Mouse (Mus musculus) kidney, postnatal 0 days (tissue): Measurements from ENCODE around the gene Ankrd34a. TPM values are rescaled to one million over a fixed set of nuclear protein-coding genes. Genes with fewer than 3 reads are reported as not detected.

ENCODE experiments used
- ATAC-seq: fragments of 200-750 bp; cut with Nextera tagmentation; replicated peaks from 2 replicates; pipeline ENCODE4 v1.8.0; 2017; ENCODE audit warnings: low read depth, moderate number of reproducible peaks, moderate TSS enrichment, moderate library complexity; ENCODE audit not compliant: low FRiP score
- DNase-seq: peaks from one replicate; pipeline ENCODE4 v3.0.0-alpha.2; 2016; ENCODE audit warnings: low spot score
- H3K27ac ChIP-seq: fragments of 300-500 bp; sonication (generic); 2 replicates; pipeline ENCODE4 v1.5.1; 2014; ENCODE audit warnings: mild to moderate bottlenecking
- H3K27me3 ChIP-seq: fragments of 300-500 bp; sonication (generic); 2 replicates; pipeline ENCODE4 v1.6.1; 2014; ENCODE audit warnings: low read length, mixed read lengths; ENCODE audit not compliant: insufficient read depth
- H3K36me3 ChIP-seq: fragments of 300-500 bp; sonication (generic); 2 replicates; pipeline ENCODE4 v1.6.1; 2014; ENCODE audit warnings: low read length, mixed read lengths; ENCODE audit not compliant: insufficient read depth
- H3K4me1 ChIP-seq: fragments of 300-500 bp; sonication (generic); replicated peaks from 2 replicates; pipeline ENCODE4 v1.6.1; 2014; ENCODE audit warnings: antibody characterized with exemption, low read length, mixed read lengths; ENCODE audit not compliant: insufficient read depth
- H3K4me2 ChIP-seq: fragments of 300-500 bp; sonication (generic); 2 replicates; pipeline ENCODE4 v1.6.1; 2014; ENCODE audit warnings: mild to moderate bottlenecking, low read length, moderate library complexity, mixed read lengths
- H3K4me3 ChIP-seq: fragments of 300-500 bp; sonication (generic); replicated peaks from 2 replicates; pipeline ENCODE4 v1.5.1; 2014; ENCODE audit warnings: low read depth, low read length
- H3K9ac ChIP-seq: fragments of 300-500 bp; sonication (generic); 2 replicates; pipeline ENCODE4 v1.6.1; 2014; ENCODE audit warnings: low read depth, low read length
- H3K9me3 ChIP-seq: fragments of 300-500 bp; sonication (generic); replicated peaks from 2 replicates; pipeline ENCODE4 v1.6.1; 2016; ENCODE audit warnings: low read length, inconsistent platforms, mixed read lengths
- CTCF ChIP-seq: IDR thresholded peaks from 2 replicates; pipeline ENCODE4 v1.5.1; 2016; ENCODE audit warnings: antibody characterized with exemption, low read depth, mild to moderate bottlenecking, moderate library complexity
- WGBS: fragments of 180-500 bp; shearing (Covaris S2); extraction: QIAGEN DNeasy Blood & Tissue Kit; methylation state at CpG from one replicate; pipeline ENCODE4 v1.1.7; 2014; 5-methylcytosine and 5-hydroxymethylcytosine counted together
- polyA plus RNA-seq: library from polyadenylated mRNA; unstranded; fragments of >200 nt; fragmentation: Nextera tagmentation; extraction: Ambion mirVana; gene quantifications from 2 replicates; pipeline ENCODE4 v1.2.1, GENCODE M21; 2015

Ankrd34a gene
- polyA plus RNA-seq, 1 experiment from 2014 or later: 1.2 TPM

DNA sequence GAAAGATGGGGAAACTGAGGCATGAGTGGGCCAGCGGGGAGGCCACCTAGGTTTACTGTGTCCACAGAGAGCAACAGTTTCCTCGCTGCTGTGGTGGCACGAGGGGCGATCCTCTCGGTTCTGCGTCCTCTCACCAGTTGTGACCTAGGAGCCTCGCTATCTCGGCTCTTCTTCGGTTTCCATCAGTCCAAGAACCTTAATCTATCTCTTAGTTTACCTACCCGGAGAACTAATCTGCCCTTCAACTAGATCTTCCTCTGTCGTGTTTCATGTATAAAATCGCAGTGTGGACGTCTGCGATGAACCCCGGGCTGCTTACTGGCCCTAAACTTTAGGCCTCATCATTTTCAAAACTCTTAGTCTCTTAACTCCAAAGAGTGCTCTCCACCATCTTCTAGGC is 39.5 kb downstream of the Ankrd34a start:
- Histone ChIP-seq H3K27me3 (no peaks in the 10 kb centered on the region), H3K9me3 (no peaks in the 10 kb centered on the region), H3K4me1 (peaks cover 7% of the 10 kb centered on the region), H3K9ac (peak overlapping the region; percentile 93), H3K4me2 (peak overlapping the region; percentile 88), H3K4me3 (peak overlapping the region; percentile 85), H3K36me3 (peaks cover 17% of the 10 kb centered on the region), H3K27ac (peak overlapping the region; percentile 85)
- 7% methylated on average over 15 of the region's 15 CpGs for WGBS
- no peak for TF ChIP-seq CTCF
- DNase-seq: peak; percentile 6
- ATAC-seq: no peak; the same call in 1 of the 2 replicates

- H3K4me3 ChIP-seq: peak overlapping the region; percentile 85
- H3K36me3 ChIP-seq: peaks cover 17% of the 10 kb centered on the region
- ATAC-seq (no peak), DNase-seq (no peak)
- H3K27me3 ChIP-seq: no peaks in the 10 kb centered on the region
- H3K27ac ChIP-seq: no peak overlapping the region
- H3K4me1 ChIP-seq: peaks cover 7% of the 10 kb centered on the region
- peak overlapping the region; percentile 93; the same call in 1 of the 2 replicates for H3K9ac ChIP-seq
- WGBS: 62% methylated on average over 11 of the region's 11 CpGs
- H3K9me3 ChIP-seq: no peaks in the 10 kb centered on the region
- no peak for TF ChIP-seq CTCF
- peak overlapping the region; percentile 88 for H3K4me2 ChIP-seq
Observed at GRCm38 (mm10) chr3:96636448-96636847, 40.0 kb downstream of the Ankrd34a start.

- DNase-seq (peak; percentile 68), ATAC-seq (no peak)
- H3K36me3 ChIP-seq: peaks cover 17% of the 10 kb centered on the region
- H3K4me3 ChIP-seq: no peak overlapping the region
- TF ChIP-seq CTCF: peak; percentile 75
- H3K4me1 ChIP-seq: peaks cover 7% of the 10 kb centered on the region
- no peaks in the 10 kb centered on the region for H3K27me3 ChIP-seq
- H3K27ac ChIP-seq: no peak overlapping the region
- 100% methylated on average over 1 of the region's 1 CpGs for WGBS
- H3K4me2 ChIP-seq: no peak overlapping the region
- H3K9ac ChIP-seq: no peak overlapping the region
- no peaks in the 10 kb centered on the region for H3K9me3 ChIP-seq
Observed at GRCm38 (mm10) chr3:96639219-96639618, 42.8 kb downstream of the Ankrd34a start.

GRCm38 (mm10) chr3:96645018-96645649 is 48.7 kb downstream of the Ankrd34a start, which contains the start of gene Itga10:
Gene Itga10, plus strand, starts transcription at chr3:96645584.
- Histone ChIP-seq H3K27ac (no peak within 1 kb of the TSS), H3K27me3 (no peaks in the 10 kb centered on the region), H3K4me3 (no peak within 1 kb of the TSS), H3K36me3 (0 out of 2 replicates have a peak, but pooled peaks cover 7% of the 10 kb centered on the region), H3K4me2 (no peak within 1 kb of the TSS), H3K4me1 (no peaks in the 10 kb centered on the region), H3K9me3 (no peaks in the 10 kb centered on the region), H3K9ac (no peak within 1 kb of the TSS)
- peak; percentile 71 for TF ChIP-seq CTCF
- peak; percentile 83 for DNase-seq
- peak; percentile 63; the same call in 1 of the 2 replicates for ATAC-seq
- whole genome bisulfite sequencing: 59% methylated on average over 7 of the region's 7 CpGs

DNA sequence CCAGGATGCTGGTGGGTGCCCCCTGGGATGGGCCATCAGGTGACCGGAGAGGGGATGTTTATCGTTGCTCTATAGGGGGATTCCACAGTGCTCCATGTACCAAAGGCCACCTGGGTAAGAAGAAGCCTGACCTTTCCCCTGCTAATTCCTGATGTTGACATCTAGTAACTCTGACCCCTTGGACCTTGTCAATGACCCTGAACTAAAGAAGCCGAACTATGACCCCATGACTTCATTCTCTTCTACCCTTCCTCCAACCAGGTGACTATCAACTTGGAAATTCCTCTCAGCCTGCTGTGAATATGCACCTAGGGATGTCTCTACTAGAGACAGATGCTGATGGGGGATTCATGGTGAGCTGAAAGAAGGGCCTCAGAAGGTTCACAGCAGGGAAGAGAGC is 50.9 kb downstream of the Ankrd34a start:
- H3K9me3 ChIP-seq: no peaks in the 10 kb centered on the region
- no peak for TF ChIP-seq CTCF
- ATAC-seq (no peak), DNase-seq (no peak)
- 0 out of 2 replicates have a peak, but pooled peaks cover 7% of the 10 kb centered on the region for H3K36me3 ChIP-seq
- H3K4me3 ChIP-seq: no peak overlapping the region
- no peak overlapping the region for H3K27ac ChIP-seq
- H3K4me2 ChIP-seq: no peak overlapping the region
- no peak overlapping the region for H3K9ac ChIP-seq
- 84% methylated on average over 3 of the region's 3 CpGs for WGBS
- H3K27me3 ChIP-seq: no peaks in the 10 kb centered on the region
- H3K4me1 ChIP-seq: no peaks in the 10 kb centered on the region

Other genes starting within 250 kb of the Ankrd34a start
- 0.40 and 0.51 TPM in 2 replicates for gene BC107364, start 144.3 kb upstream of the Ankrd34a start, polyA plus RNA-seq
- 0.07 and 0.10 TPM in 2 replicates for gene Hfe2, start 71.5 kb upstream of the Ankrd34a start, polyA plus RNA-seq
- 241 and 254 TPM in 2 replicates for gene Txnip, start 38.7 kb upstream of the Ankrd34a start, polyA plus RNA-seq
- not detected in 2 replicates for gene Gm16253, start 19.7 kb upstream of the Ankrd34a start, polyA plus RNA-seq
- 26.0 and 28.2 TPM in 2 replicates for gene Polr3gl, start 2.5 kb upstream of the Ankrd34a start, polyA plus RNA-seq
- 4.9 and 5.2 TPM in 2 replicates for gene Lix1l, start 4.5 kb downstream of the Ankrd34a start, polyA plus RNA-seq
- gene Rbm8a, start 33.3 kb downstream of the Ankrd34a start, polyA plus RNA-seq: 100 and 111 TPM in 2 replicates
- gene Pex11b, start 38.7 kb downstream of the Ankrd34a start, polyA plus RNA-seq: 69.4 and 70.1 TPM in 2 replicates
- gene Gm42957, start 38.8 kb downstream of the Ankrd34a start, polyA plus RNA-seq: 0.06 TPM in 1 of 2 replicates, not detected in the other
- gene Itga10, start 48.9 kb downstream of the Ankrd34a start, polyA plus RNA-seq: 0.42 and 0.59 TPM in 2 replicates
- gene Ankrd35, start 73.5 kb downstream of the Ankrd34a start, polyA plus RNA-seq: 1.0 and 1.3 TPM in 2 replicates
- gene Pias3, start 99.7 kb downstream of the Ankrd34a start, polyA plus RNA-seq: 38.7 and 39.1 TPM in 2 replicates
- gene Nudt17, start 111.9 kb downstream of the Ankrd34a start, polyA plus RNA-seq: 8.2 and 9.5 TPM in 2 replicates
- gene Polr3c, start 131.0 kb downstream of the Ankrd34a start, polyA plus RNA-seq: 25.3 and 29.8 TPM in 2 replicates
- gene Rnf115, start 131.0 kb downstream of the Ankrd34a start, polyA plus RNA-seq: 59.0 and 59.2 TPM in 2 replicates
- gene Pdzk1, start 232.6 kb downstream of the Ankrd34a start, polyA plus RNA-seq: 322 and 401 TPM in 2 replicates
- 0.06 and 0.09 TPM in 2 replicates for gene Cd160, start 232.7 kb downstream of the Ankrd34a start, polyA plus RNA-seq